Mouse (Mus musculus): ENCODE data around the gene Tbx4.

DNA sequence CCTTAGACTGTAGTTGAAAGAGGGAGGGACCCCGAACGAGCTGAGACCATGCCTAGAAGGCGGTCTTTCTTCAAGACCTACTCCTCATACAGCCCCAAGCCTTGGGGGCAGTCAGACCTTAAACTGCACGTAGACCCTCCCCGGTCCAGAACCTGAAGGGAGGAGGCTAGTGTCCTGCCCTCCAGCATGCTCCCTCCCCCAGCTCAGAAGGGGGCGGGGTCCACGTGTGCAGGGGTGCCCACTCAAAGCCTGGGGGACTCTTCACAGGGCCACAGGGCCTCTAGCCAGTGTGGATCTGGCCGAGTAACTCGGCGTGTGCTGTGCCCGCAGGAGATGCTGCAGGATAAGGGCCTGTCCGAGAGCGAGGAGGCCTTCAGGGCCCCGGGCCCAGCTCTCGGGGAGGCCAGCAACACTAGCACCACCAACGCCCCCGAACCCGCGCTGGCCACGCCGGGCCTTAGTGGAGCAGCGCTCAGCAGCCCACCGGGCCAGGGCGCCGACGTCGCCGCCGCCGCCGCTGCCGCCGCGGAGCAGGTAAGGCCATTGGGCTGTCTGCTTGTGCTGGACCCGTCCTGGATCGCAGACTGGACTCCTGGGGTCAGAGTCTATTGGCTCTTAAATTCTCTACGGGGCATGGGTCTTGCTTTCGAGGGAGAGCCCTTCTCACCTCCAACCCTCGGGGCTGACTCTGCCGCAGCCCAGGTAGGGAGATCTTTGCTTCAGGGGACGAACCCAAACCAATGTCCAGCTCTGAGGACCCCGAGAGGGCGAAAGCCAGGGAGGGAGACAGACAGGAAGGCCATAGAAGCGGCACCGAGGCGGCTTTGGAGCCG lies 3.7 kb downstream of the Tbx4 start:
- TF ChIP-seq CTCF (IDR thresholded peaks at IDR 0.05; ENCODE audit: borderline replicate concordance, extremely low read depth, insufficient read depth, insufficient read length) (no peak), POLR2A (IDR thresholded peaks at IDR 0.05; ENCODE audit: borderline replicate concordance, extremely low read depth, insufficient read depth, insufficient read length, poor library complexity, severe bottlenecking) (no peak)

Data from brain, embryonic 14.5 days (tissue).